Mouse (Mus musculus): ENCODE measurements around the gene Lgals1. TPM values are rescaled to one million over a fixed set of nuclear protein-coding genes. Genes with fewer than 3 reads are reported as not detected.

Lgals1 gene
- polyA plus RNA-seq, 1 experiment from 2014 or later: 51.7 TPM

DNA sequence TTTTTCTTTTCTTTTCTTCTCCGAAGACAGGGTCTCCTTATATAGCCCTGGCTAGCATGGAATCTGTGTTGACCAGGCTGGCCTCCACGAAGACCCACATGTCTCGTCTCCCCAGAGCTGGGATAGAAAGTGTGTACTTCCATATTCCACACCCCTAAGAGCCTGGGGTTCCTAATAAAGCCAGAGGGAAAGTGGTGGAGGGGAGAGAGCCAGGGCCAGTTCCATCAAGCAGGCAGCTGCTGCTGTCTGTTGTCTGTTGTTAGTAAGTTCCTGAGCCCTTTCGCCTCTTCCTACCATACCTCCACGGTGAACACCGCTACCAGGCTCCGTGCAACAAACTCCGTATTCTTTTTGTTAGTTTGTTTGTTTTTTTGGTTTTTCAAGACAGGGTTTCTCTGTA, 2.0 kb downstream of the Lgals1 start:
- Histone ChIP-seq H3K27ac (ENCODE audit: low read length) (no peak overlapping the region), H3K9me3 (replicated peaks; ENCODE audit: control insufficient read depth, low read length, poor library complexity, severe bottlenecking) (no peaks in the 10 kb centered on the region), H3K36me3 (ENCODE audit: control insufficient read depth, insufficient read depth, low read length) (no peaks in the 10 kb centered on the region), H3K4me2 (ENCODE audit: low read length) (peak overlapping the region; percentile 61), H3K4me1 (ENCODE audit: control insufficient read depth, insufficient read depth, low read length) (peaks cover 11% of the 10 kb centered on the region), H3K9ac (ENCODE audit: low read depth, low read length) (no peak overlapping the region), H3K27me3 (ENCODE audit: control insufficient read depth, insufficient read depth, low read depth, low read length) (peaks cover 5% of the 10 kb centered on the region), H3K4me3 (ENCODE audit: low read depth, low read length) (no peak overlapping the region)
- WGBS: 58% methylated on average over 7 of the region's 8 CpGs
- ATAC-seq: no peak

DNA sequence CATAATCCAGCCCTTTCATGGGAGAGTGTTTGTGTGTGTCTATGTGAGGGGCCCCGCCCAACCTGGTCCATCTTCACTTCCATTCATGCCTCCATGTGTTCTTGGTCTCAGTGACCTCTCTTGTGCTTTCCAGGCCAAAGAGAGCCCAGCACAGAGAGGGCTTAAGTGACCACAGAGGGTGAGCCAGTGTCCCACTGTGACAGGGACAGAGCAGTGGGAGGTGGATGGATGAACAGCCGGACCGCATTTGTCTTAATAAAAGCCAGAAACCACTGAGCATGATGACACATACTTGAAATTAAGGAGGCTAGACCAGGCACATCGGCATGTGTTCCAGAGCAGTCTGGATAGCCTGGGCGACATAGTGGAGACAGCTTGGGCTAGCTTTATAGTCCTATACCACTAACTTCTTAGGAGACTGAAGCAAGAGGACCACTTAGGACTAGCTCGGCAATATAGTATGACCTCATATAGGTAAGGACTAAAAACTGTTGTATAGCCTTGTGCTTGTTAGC, 3.7 kb downstream of the Lgals1 start:
- peaks cover 11% of the 10 kb centered on the region for H3K4me1 ChIP-seq (ENCODE audit: control insufficient read depth, insufficient read depth, low read length)
- H3K4me3 ChIP-seq (ENCODE audit: low read depth, low read length): no peak overlapping the region
- no peaks in the 10 kb centered on the region for H3K36me3 ChIP-seq (ENCODE audit: control insufficient read depth, insufficient read depth, low read length)
- no peak overlapping the region for H3K4me2 ChIP-seq (ENCODE audit: low read length)
- H3K9ac ChIP-seq (ENCODE audit: low read depth, low read length): no peak overlapping the region
- WGBS: 93% methylated on average over 6 of the region's 6 CpGs
- no peak for ATAC-seq
- H3K27me3 ChIP-seq (ENCODE audit: control insufficient read depth, insufficient read depth, low read depth, low read length): peaks cover 5% of the 10 kb centered on the region
- H3K27ac ChIP-seq (ENCODE audit: low read length): no peak overlapping the region
- no peaks in the 10 kb centered on the region for H3K9me3 ChIP-seq (replicated peaks; ENCODE audit: control insufficient read depth, low read length, poor library complexity, severe bottlenecking)

DNA sequence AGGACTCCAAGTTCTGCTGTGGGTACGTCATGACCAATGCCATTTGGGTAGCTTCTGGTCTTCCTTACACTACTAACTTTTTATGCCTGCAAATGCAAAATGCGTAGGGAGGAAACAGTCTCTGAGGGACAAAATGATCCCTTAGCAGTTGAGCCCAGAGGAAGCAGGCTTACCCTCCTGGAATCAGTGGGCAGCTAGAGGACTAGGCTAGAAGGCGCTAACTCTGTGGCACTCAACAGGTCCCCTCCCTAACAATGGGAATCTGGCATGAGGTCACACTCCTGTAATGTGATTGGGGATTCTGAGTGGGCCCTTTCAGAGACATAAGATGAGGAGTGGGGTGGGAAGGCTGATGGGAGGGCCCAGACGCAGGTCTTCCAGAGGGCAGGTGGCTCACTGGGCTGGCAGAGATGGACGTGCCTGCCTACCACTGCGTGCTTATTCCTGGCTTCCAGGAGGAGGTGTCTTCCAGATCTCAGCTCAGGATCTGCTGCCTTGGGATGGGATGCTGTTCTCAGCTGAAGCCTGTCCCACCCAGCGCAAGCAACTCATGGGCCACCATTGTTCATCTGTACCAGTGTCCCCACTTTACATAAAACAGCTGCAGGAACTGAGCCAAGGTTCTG, 4.4 kb downstream of the Lgals1 start:
- no peak overlapping the region for H3K27ac ChIP-seq (ENCODE audit: low read length)
- H3K9me3 ChIP-seq (replicated peaks; ENCODE audit: control insufficient read depth, low read length, poor library complexity, severe bottlenecking): no peaks in the 10 kb centered on the region
- no peaks in the 10 kb centered on the region for H3K36me3 ChIP-seq (ENCODE audit: control insufficient read depth, insufficient read depth, low read length)
- peaks cover 15% of the 10 kb centered on the region for H3K4me1 ChIP-seq (ENCODE audit: control insufficient read depth, insufficient read depth, low read length)
- WGBS: 94% methylated on average over 7 of the region's 7 CpGs
- H3K9ac ChIP-seq (ENCODE audit: low read depth, low read length): no peak overlapping the region
- peaks cover 5% of the 10 kb centered on the region for H3K27me3 ChIP-seq (ENCODE audit: control insufficient read depth, insufficient read depth, low read depth, low read length)
- no peak overlapping the region for H3K4me2 ChIP-seq (ENCODE audit: low read length)
- ATAC-seq: no peak
- H3K4me3 ChIP-seq (ENCODE audit: low read depth, low read length): no peak overlapping the region

DNA sequence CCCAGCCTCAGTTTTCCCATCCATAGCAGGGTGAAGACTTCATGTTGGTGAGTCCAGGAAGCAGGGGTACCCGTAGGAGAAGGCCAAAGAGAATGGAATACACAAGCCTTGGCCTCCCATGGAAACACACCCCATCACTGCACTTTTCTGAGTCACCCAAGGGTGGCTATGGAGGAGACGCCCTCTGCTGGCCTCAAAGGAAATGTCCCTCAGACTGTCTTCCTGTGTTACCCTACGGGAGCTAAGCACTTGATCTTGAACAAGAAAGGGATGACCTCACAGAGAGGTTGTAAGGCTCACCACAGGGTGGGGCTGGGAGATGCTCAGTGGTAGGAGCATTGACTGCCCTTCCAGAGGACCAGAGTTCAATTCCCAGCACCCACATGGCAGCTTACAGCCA, 5.1 kb downstream of the Lgals1 start:
- no peak for ATAC-seq
- H3K9ac ChIP-seq (ENCODE audit: low read depth, low read length): no peak overlapping the region
- no peaks in the 10 kb centered on the region for H3K9me3 ChIP-seq (replicated peaks; ENCODE audit: control insufficient read depth, low read length, poor library complexity, severe bottlenecking)
- WGBS: 20% methylated on average over 3 of the region's 3 CpGs
- no peak overlapping the region for H3K4me3 ChIP-seq (ENCODE audit: low read depth, low read length)
- H3K27me3 ChIP-seq (ENCODE audit: control insufficient read depth, insufficient read depth, low read depth, low read length): peaks cover 5% of the 10 kb centered on the region
- H3K36me3 ChIP-seq (ENCODE audit: control insufficient read depth, insufficient read depth, low read length): no peaks in the 10 kb centered on the region
- no peak overlapping the region for H3K27ac ChIP-seq (ENCODE audit: low read length)
- H3K4me2 ChIP-seq (ENCODE audit: low read length): no peak overlapping the region
- peaks cover 12% of the 10 kb centered on the region for H3K4me1 ChIP-seq (ENCODE audit: control insufficient read depth, insufficient read depth, low read length)

DNA sequence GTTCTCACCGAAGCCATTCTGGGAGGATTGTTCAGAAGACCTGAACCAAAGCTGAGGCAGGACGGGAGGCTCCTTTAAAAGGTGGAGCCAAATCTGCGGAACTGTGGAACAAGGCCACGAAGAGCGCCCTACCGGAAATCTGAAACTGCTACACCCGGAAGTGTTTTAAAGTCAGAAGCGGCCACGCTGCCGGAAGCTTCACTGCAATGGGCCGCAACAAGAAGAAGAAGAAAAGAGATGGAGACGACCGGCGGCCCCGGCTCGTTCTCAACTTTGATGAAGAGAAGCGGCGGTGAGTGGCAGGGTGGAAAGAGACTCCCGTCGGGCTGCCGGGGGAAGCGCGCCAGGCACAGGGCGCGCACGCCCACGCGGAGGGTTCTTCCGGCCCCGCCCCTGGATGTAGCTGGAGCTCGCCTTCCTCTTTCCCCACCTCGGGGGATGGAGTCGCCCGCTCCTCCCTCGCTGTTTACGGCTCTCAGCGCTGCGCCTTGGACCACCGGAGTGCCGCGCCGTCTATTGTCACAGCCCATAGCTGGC, 8.3 kb downstream of the Lgals1 start, which contains the start of gene Nol12:
Gene Nol12 (plus strand): TSS at position 150 of the 537 bp plus-strand sequence.
- Histone ChIP-seq H3K9me3 (replicated peaks; ENCODE audit: control insufficient read depth, low read length, poor library complexity, severe bottlenecking) (no peaks in the 10 kb centered on the region), H3K4me2 (ENCODE audit: low read length) (peak within 1 kb of the TSS; percentile 63), H3K36me3 (ENCODE audit: control insufficient read depth, insufficient read depth, low read length) (peaks cover 10% of the 10 kb centered on the region), H3K4me3 (ENCODE audit: low read depth, low read length) (peak within 1 kb of the TSS; percentile 56), H3K4me1 (ENCODE audit: control insufficient read depth, insufficient read depth, low read length) (peaks cover 8% of the 10 kb centered on the region), H3K27ac (ENCODE audit: low read length) (peak within 1 kb of the TSS; percentile 75), H3K9ac (ENCODE audit: low read depth, low read length) (peak within 1 kb of the TSS; percentile 62), H3K27me3 (ENCODE audit: control insufficient read depth, insufficient read depth, low read depth, low read length) (no peaks in the 10 kb centered on the region)
- WGBS: under 1% methylated on average over 41 of the region's 42 CpGs
- ATAC-seq: peak; percentile 91

DNA sequence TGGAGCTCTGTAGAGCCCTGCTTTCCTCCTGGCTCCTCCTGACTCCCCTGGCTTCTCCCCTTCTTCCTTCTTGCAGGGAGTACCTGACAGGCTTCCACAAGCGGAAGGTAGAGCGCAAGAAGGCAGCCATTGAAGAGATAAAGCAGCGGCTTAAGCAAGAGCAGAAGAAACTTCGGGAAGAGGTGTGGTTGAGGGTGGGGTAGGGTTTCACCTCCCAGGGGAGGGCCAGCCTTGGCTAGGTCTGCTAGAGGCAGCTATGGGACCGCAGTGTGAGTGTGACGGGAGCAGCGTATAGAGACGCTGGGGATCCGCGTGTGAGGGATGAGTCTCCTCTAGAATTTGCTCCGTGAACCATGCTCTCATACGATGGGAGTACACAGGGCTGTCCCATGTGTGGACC, 9.9 kb downstream of the Lgals1 start:
- Histone ChIP-seq H3K27me3 (ENCODE audit: control insufficient read depth, insufficient read depth, low read depth, low read length) (no peaks in the 10 kb centered on the region), H3K27ac (ENCODE audit: low read length) (no peak overlapping the region), H3K9me3 (replicated peaks; ENCODE audit: control insufficient read depth, low read length, poor library complexity, severe bottlenecking) (no peaks in the 10 kb centered on the region), H3K36me3 (ENCODE audit: control insufficient read depth, insufficient read depth, low read length) (peaks cover 24% of the 10 kb centered on the region), H3K4me2 (ENCODE audit: low read length) (no peak overlapping the region), H3K9ac (ENCODE audit: low read depth, low read length) (no peak overlapping the region), H3K4me1 (ENCODE audit: control insufficient read depth, insufficient read depth, low read length) (peaks cover 8% of the 10 kb centered on the region), H3K4me3 (ENCODE audit: low read depth, low read length) (no peak overlapping the region)
- ATAC-seq: no peak
- 95% methylated on average over 12 of the region's 12 CpGs for WGBS

DNA sequence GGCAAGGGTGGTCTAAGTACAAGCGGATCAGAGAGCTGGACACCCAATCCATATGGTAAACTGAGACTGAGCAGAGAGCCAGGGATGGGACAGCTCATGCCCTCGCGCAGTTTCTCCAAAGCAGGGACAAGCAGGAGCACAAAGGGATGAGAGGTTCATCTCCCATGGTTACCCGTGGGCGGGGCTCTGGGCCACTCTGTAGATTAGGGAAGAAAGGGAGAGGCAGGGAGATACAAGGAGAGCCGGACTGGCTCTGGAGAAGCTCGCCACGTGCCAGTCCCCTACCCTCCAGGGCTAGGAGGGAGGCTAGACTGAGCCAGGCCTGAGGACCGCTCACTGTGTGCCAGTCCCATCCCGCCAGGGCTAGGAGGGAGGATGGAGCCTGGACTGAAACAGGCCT, 10.8 kb downstream of the Lgals1 start:
- Histone ChIP-seq H3K36me3 (ENCODE audit: control insufficient read depth, insufficient read depth, low read length) (peaks cover 26% of the 10 kb centered on the region), H3K4me2 (ENCODE audit: low read length) (no peak overlapping the region), H3K9ac (ENCODE audit: low read depth, low read length) (no peak overlapping the region), H3K4me3 (ENCODE audit: low read depth, low read length) (no peak overlapping the region), H3K27ac (ENCODE audit: low read length) (no peak overlapping the region), H3K4me1 (ENCODE audit: control insufficient read depth, insufficient read depth, low read length) (peaks cover 8% of the 10 kb centered on the region), H3K9me3 (replicated peaks; ENCODE audit: control insufficient read depth, low read length, poor library complexity, severe bottlenecking) (no peaks in the 10 kb centered on the region), H3K27me3 (ENCODE audit: control insufficient read depth, insufficient read depth, low read depth, low read length) (no peaks in the 10 kb centered on the region)
- no peak for ATAC-seq
- 73% methylated on average over 10 of the region's 10 CpGs for WGBS

DNA sequence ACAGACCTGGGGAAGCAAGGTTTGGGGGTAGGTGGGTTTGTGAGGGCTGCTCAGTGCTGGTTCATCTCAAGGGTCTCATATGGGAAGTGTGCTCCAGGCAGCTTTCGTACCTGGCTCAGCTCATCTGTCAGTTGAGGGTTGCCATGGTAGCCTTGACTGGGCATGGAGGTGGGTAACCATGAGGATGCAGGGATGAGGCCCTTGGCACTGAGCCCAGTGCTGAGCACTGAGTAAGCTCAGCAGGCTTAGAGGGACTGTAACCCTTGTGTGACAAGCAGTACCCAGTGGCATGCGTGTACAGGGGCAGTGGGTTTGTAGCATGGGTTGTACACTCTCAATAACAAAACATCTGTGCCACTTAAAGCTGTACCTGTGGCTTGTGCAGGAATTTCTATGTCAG, 11.4 kb downstream of the Lgals1 start:
- ATAC-seq: no peak
- Histone ChIP-seq H3K27me3 (ENCODE audit: control insufficient read depth, insufficient read depth, low read depth, low read length) (no peaks in the 10 kb centered on the region), H3K36me3 (ENCODE audit: control insufficient read depth, insufficient read depth, low read length) (peaks cover 26% of the 10 kb centered on the region), H3K4me1 (ENCODE audit: control insufficient read depth, insufficient read depth, low read length) (peaks cover 13% of the 10 kb centered on the region), H3K27ac (ENCODE audit: low read length) (no peak overlapping the region), H3K4me2 (ENCODE audit: low read length) (no peak overlapping the region), H3K9ac (ENCODE audit: low read depth, low read length) (no peak overlapping the region), H3K4me3 (ENCODE audit: low read depth, low read length) (no peak overlapping the region), H3K9me3 (replicated peaks; ENCODE audit: control insufficient read depth, low read length, poor library complexity, severe bottlenecking) (no peaks in the 10 kb centered on the region)
- WGBS: 66% methylated on average over 2 of the region's 2 CpGs

DNA sequence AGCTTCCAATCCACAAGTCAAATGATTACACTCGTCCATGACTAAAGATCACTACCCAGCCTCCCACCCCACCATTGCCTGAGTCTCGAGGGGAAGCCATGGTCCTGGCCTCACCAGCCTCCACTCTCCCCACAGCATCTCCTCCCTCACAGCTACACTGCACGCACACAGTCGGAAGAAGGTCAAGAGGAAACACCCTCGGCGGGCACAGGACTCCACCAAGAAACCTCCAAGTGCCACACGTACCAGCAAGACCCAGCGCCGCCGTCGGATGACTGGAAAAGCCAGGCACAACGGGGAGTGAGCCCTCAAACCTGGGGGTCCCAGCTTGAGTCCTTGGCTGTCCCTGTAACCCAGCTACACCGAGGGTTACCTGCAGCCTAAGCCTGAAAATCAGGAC, 13.8 kb downstream of the Lgals1 start:
- Histone ChIP-seq H3K4me1 (ENCODE audit: control insufficient read depth, insufficient read depth, low read length) (peaks cover 13% of the 10 kb centered on the region), H3K4me3 (ENCODE audit: low read depth, low read length) (no peak overlapping the region), H3K27ac (ENCODE audit: low read length) (no peak overlapping the region), H3K4me2 (ENCODE audit: low read length) (no peak overlapping the region), H3K36me3 (ENCODE audit: control insufficient read depth, insufficient read depth, low read length) (peaks cover 26% of the 10 kb centered on the region), H3K9me3 (replicated peaks; ENCODE audit: control insufficient read depth, low read length, poor library complexity, severe bottlenecking) (no peaks in the 10 kb centered on the region), H3K27me3 (ENCODE audit: control insufficient read depth, insufficient read depth, low read depth, low read length) (no peaks in the 10 kb centered on the region), H3K9ac (ENCODE audit: low read depth, low read length) (no peak overlapping the region)
- ATAC-seq: no peak
- WGBS: 94% methylated on average over 13 of the region's 13 CpGs
